Comparison of ENCODE assay signal across 7 mouse cellular contexts in the genomic region with DNA sequence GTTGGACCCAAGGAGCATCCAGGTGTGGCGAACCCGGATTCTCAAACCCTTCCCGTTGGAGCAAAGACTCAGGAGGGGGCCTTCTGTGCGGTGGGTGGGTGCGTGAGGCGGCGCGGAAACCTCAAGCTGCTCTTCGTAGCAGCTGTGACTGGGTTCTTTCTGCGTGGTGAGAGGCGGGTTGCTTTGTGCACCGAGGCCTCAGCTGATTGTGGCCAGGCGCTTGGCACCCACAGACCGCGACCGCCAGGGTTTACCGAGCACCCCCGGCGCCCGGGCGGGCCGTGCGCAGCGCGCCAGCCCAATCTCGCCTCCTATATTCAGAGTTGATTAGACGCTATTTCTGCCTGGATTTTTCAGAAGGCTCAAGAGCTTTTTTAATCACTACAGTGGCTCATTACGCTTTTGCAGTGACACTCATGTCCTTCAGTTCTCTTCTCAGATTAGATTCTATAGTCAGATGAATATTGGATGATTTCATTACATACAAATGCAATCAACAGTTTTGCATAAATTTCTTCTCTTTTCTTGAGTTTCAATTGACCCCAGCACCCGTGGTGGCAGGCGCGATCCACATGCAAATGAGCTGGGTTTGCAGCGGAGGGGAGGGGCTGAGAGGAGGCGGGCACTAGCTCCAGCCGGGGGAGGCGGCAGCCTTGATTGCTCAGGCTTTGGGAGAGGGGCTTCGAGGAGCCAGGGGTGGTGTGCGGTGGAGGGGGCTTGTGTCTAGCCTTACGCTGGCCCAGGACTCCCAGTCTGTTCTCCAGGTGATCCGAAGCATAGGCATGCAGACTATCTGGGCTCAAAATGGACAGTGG. TPM values are rescaled to one million over a fixed set of nuclear protein-coding genes. Genes with fewer than 3 reads are reported as not detected.
DNase-seq lines count a peak whose midpoint lies in the region; ATAC-seq and TF ChIP-seq lines count a peak whose summit lies in the region.

No protein-coding gene starts in this region.

- H3K9ac ChIP-seq in heart, embryonic 14.5 days (ENCODE audit: low read length), result peak overlapping the region; percentile 68
- no peak overlapping the region; the same call in 1 of the 2 replicates for H3K9ac ChIP-seq in limb, embryonic 11.5 days (ENCODE audit: low read length)
- peak overlapping the region; percentile 59 for H3K9ac ChIP-seq in midbrain, postnatal 0 days (replicated peaks; ENCODE audit: low read length, poor library complexity, severe bottlenecking)
- no peak overlapping the region for H3K9ac ChIP-seq in stomach, embryonic 14.5 days (replicated peaks; ENCODE audit: low read depth, low read length)

- no peaks in the 10 kb centered on the region for H3K36me3 ChIP-seq in heart, embryonic 14.5 days (ENCODE audit: control insufficient read depth, insufficient read depth, low read length)
- no peaks in the 10 kb centered on the region for H3K36me3 ChIP-seq in limb, embryonic 11.5 days (ENCODE audit: control insufficient read depth, insufficient read depth, low read length)
- H3K36me3 ChIP-seq in midbrain, postnatal 0 days (ENCODE audit: insufficient read depth, low read length), result no peaks in the 10 kb centered on the region
- no peaks in the 10 kb centered on the region for H3K36me3 ChIP-seq in stomach, embryonic 14.5 days (ENCODE audit: control insufficient read depth, insufficient read depth, low read length)

- peak overlapping the region; percentile 11 for H3K4me3 ChIP-seq in lung, adult 2 months (replicated peaks; ENCODE audit: extremely low read depth, low read depth, low read length)
- H3K4me3 ChIP-seq in heart, embryonic 14.5 days (ENCODE audit: control insufficient read depth in 1 of 2, insufficient read depth in 1 of 2, low read depth in 1 of 2, low read length in 2 of 2), result peak overlapping the region; percentile 26 to 41
- H3K4me3 ChIP-seq in limb, embryonic 11.5 days (ENCODE audit: low read depth, low read length), result peak overlapping the region; percentile 30
- peak overlapping the region; percentile 37 for H3K4me3 ChIP-seq in midbrain, postnatal 0 days (ENCODE audit: low read depth, low read length)
- peak overlapping the region; percentile 30 for H3K4me3 ChIP-seq in stomach, embryonic 14.5 days (ENCODE audit: low read depth, low read length)

- H3K9me3 ChIP-seq in heart, embryonic 14.5 days (ENCODE audit: control insufficient read depth, low read length), result no peaks in the 10 kb centered on the region
- no peaks in the 10 kb centered on the region for H3K9me3 ChIP-seq in limb, embryonic 11.5 days (ENCODE audit: control insufficient read depth, low read length)
- no peaks in the 10 kb centered on the region for H3K9me3 ChIP-seq in midbrain, postnatal 0 days (ENCODE audit: low read length)
- no peaks in the 10 kb centered on the region for H3K9me3 ChIP-seq in stomach, embryonic 14.5 days (ENCODE audit: control insufficient read depth, low read depth, low read length)

- peak overlapping the region; percentile 86 for H3K4me2 ChIP-seq in heart, embryonic 14.5 days (ENCODE audit: low read length)
- peak overlapping the region; percentile 60 for H3K4me2 ChIP-seq in limb, embryonic 11.5 days (ENCODE audit: low read depth, severe bottlenecking)
- H3K4me2 ChIP-seq in midbrain, postnatal 0 days (ENCODE audit: low read depth, low read length, poor library complexity, severe bottlenecking), result peak overlapping the region; percentile 68
- peak overlapping the region; percentile 71 for H3K4me2 ChIP-seq in stomach, embryonic 14.5 days (replicated peaks; ENCODE audit: low read depth, low read length)

- 9% methylated on average over 39 of the region's 39 CpGs for WGBS in lung, adult 2 months
- 1% methylated on average over 39 of the region's 39 CpGs for WGBS in heart, embryonic 14.5 days
- WGBS in limb, embryonic 11.5 days, result under 1% methylated on average over 39 of the region's 39 CpGs
- WGBS in midbrain, postnatal 0 days, result under 1% methylated on average over 39 of the region's 39 CpGs
- 2% methylated on average over 39 of the region's 39 CpGs for WGBS in stomach, embryonic 14.5 days

- H3K27ac ChIP-seq in heart, embryonic 14.5 days (replicated peaks in 1 of 2; ENCODE audit: control insufficient read depth in 1 of 2, insufficient read depth in 1 of 2, low read depth in 2 of 2, low read length in 2 of 2), result no peak overlapping the region; a peak in 1 of 4 replicates
- H3K27ac ChIP-seq in limb, embryonic 11.5 days (replicated peaks; ENCODE audit: low read depth, low read length), result no peak overlapping the region
- peak overlapping the region; percentile 60 for H3K27ac ChIP-seq in midbrain, postnatal 0 days (ENCODE audit: low read depth, low read length)
- H3K27ac ChIP-seq in stomach, embryonic 14.5 days (ENCODE audit: low read length), result no peak overlapping the region

- peaks cover 9% of the 10 kb centered on the region for H3K4me1 ChIP-seq in lung, adult 2 months (ENCODE audit: control insufficient read depth, insufficient read depth, low read length)
- peaks cover 22 to 24% of the 10 kb centered on the region in 2 experiments for H3K4me1 ChIP-seq in heart, embryonic 14.5 days (ENCODE audit: control insufficient read depth in 2 of 2, insufficient read depth in 2 of 2, low read length in 2 of 2)
- peaks cover 10% of the 10 kb centered on the region for H3K4me1 ChIP-seq in limb, embryonic 11.5 days (ENCODE audit: control insufficient read depth, insufficient read depth, low read length)
- peaks cover 13% of the 10 kb centered on the region for H3K4me1 ChIP-seq in midbrain, postnatal 0 days (ENCODE audit: insufficient read depth, low read length)
- peaks cover 17% of the 10 kb centered on the region; the same call in 1 of the 2 replicates for H3K4me1 ChIP-seq in stomach, embryonic 14.5 days (ENCODE audit: control insufficient read depth, insufficient read depth, low read length)

- peaks cover 41% of the 10 kb centered on the region for H3K27me3 ChIP-seq in heart, embryonic 14.5 days (ENCODE audit: control insufficient read depth, insufficient read depth, low read length)
- peaks cover 37% of the 10 kb centered on the region for H3K27me3 ChIP-seq in limb, embryonic 11.5 days (ENCODE audit: control insufficient read depth, insufficient read depth, low read length)
- H3K27me3 ChIP-seq in midbrain, postnatal 0 days (ENCODE audit: insufficient read depth, low read length), result 0 out of 2 replicates have a peak, but pooled peaks cover 3% of the 10 kb centered on the region
- H3K27me3 ChIP-seq in stomach, embryonic 14.5 days (ENCODE audit: control insufficient read depth, insufficient read depth, low read length), result peaks cover 31% of the 10 kb centered on the region

- no peak for TF ChIP-seq POLR2A in lung, adult 2 months (IDR thresholded peaks at IDR 0.05; ENCODE audit: borderline replicate concordance, extremely low read depth, low read depth, low read length)

- no peak for TF ChIP-seq CTCF in lung, adult 2 months (IDR thresholded peaks at IDR 0.05; ENCODE audit: insufficient read depth, low read length)
- TF ChIP-seq CTCF in midbrain, postnatal 0 days (IDR thresholded peaks at IDR 0.05), result peak; percentile 26

- 0 out of 2 replicates have a peak, but pooled peaks have one; percentile 36 for ATAC-seq in heart, embryonic 14.5 days (ENCODE audit: insufficient number of reproducible peaks, insufficient read depth, low FRiP score, low read depth)
- no peak for ATAC-seq in limb, embryonic 11.5 days (ENCODE audit: insufficient number of reproducible peaks, low FRiP score, low TSS enrichment, low read depth)
- peak; percentile 66; the same call in 1 of the 2 replicates for ATAC-seq in midbrain, postnatal 0 days (ENCODE audit: low FRiP score)
- ATAC-seq in stomach, embryonic 14.5 days (ENCODE audit: insufficient number of reproducible peaks, insufficient read depth, low FRiP score, low read depth), result 0 out of 2 replicates have a peak, but pooled peaks have one; percentile 25

- peak; percentile 29 for DNase-seq in lung, adult 2 months
- DNase-seq in lung, postnatal 25 days (ENCODE audit: low spot score), result no peak
- peak; percentile 72 for DNase-seq in brain, adult 2 months (ENCODE audit: low read depth, low spot score)
- DNase-seq in limb, embryonic 11.5 days (ENCODE audit: low spot score), result peak; percentile 67
- peak; percentile 55 for DNase-seq in midbrain, postnatal 0 days (ENCODE audit: low spot score)

RNA-seq across cellular contexts. Expression of a gene that starts 27.0 kb away (rescaled TPM):
- 58.4 and 66.1 TPM in 2 replicates for polyA plus RNA-seq in lung, adult 2 months (2012; rRNA removed)
- polyA plus RNA-seq in heart, embryonic 14.5 days (2014; fragmentation: Nextera tagmentation; extraction: Ambion mirVana), result 26.7 and 31.0 TPM in 2 replicates
- polyA plus RNA-seq in limb, embryonic 11.5 days (2014; fragmentation: Nextera tagmentation; extraction: Ambion mirVana), result 4.0 and 4.2 TPM in 2 replicates
- 10.5 and 11.4 TPM in 2 replicates for total RNA-seq in midbrain, postnatal 0 days (2014; rRNA removed)
- polyA plus RNA-seq in midbrain, postnatal 0 days (2015; fragmentation: Nextera tagmentation; extraction: Ambion mirVana), result 6.6 and 8.0 TPM in 2 replicates
- polyA plus RNA-seq in stomach, embryonic 14.5 days (2014; fragmentation: Nextera tagmentation; extraction: Ambion mirVana), result 30.7 and 34.1 TPM in 2 replicates

Comparison
In these comparisons a context has a peak if more than half of its experiments do, and no peak if none do; other contexts are left out.
1. H3K9ac ChIP-seq: peak in heart, embryonic 14.5 days (single experiment) and midbrain, postnatal 0 days (single experiment); none in limb, embryonic 11.5 days (single experiment) and stomach, embryonic 14.5 days (single experiment).
2. Peak in every context shown above with its lines, with median percentiles within 50 percentile points of each other: H3K4me3 ChIP-seq and H3K4me2 ChIP-seq.